Mouse (Mus musculus): ENCODE measurements around the gene Kcna4.

Gene Kcna4

DNA sequence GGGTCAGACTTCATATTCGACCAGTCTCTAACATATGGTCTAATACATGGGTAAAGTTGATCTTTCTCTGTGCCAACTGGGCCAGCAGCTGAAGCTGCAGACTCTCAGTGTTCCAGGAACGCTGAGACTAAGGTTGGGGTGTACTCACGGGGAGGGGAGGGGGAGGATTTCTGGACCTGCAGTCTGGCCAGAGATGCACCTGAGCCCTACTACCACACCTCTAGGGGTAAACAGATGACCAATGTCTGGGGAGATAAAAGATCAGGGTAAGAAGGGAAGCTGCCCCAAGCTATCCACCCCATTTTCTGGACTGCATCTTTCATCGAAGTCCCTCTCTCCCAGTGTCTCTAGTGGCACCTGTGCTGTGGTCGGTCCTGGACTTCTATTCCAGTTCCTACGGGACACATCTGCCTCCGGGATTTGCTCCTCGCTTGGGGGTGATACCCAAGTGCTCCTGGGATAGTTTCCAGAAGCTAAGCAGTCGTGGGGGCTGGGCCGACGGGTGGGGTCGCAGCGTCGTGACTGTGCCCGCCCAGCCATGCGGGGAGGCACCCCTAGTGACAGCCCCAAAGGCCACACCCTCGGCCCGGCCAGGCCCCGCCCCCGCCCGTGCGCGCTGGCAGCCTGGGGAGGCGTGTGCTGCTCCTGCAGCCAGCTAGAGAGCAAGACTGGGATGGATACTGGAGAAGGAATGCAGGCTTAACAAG, at the start of gene Kcna4:
Kcna4 (plus strand) TSS at position 650 of the 707 bp plus-strand sequence.
- DNase-seq, result no peak

DNA sequence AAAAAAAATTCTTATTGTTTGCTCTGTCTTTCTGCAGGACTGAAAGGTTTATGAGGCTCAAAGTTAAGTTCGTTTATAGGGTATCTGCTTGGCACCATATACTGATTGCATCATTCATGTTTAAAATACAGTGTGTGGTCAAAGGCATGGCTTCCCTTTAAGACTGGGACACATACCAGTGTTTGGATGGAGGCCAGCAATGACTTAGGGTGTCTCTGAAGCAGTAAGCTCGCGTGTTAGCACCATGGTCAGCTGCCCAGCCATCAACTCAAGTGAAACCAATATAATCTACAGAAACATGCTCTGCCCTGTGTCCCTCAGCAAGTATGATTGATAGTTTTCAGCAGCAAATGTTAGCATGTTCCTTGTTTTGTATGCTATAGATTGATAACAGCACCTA, 32.3 kb upstream of the Kcna4 start:
- no peak for DNase-seq

DNA sequence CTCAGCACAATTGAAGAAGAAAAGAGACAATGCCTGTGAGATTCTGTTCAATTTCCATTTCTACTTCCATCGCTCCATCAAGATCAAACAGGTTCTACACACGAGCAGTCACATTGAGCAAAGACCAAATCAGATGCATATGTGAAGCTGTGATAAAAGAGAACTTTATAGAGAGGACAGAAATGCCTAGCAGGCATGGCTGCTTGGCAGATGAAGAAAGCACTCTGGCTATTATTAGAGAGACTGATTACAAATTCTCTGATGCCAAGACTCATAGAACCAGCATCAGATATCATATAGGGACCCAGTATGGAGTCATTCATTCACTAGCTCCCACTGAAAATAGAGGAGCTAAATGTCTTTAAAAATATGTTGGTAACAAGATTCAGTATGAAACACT, 24.2 kb upstream of the Kcna4 start:
- DNase-seq, result no peak

DNA sequence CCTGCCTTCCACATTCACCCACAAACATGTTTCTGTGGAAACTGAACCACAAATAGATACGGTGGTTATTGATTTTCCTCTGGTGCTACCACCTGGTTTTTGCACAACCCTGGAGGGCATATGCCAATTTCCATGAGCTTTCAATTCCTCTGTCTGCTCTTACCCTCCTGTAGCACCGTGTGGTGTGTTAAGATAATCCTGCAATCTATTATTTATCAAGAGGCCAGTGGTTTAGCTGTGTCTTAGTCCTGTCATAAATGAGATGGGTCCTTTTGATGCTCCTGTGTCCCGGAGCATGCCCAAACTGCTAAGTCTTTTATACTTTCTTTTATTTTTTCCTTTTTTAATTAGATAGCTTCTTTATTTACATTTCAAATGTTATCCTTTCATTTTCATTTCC, 20.4 kb upstream of the Kcna4 start:
- DNase-seq, result no peak

DNA sequence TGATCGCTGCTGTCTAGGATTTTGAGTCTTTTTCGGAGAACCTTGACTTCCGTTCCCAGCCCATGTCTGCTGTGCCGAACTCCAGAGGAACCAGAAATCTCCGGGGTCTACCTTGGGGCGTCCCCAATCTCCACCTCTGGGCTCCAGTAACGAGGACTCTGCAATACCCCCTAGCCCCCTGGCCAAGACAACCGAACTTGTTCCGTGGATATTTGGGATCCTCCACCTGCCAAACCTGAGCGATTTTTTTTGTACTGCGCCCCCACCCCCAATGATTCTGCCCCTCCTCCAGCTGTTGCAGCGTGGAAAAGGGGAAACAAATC, 219 bp downstream of the Kcna4 start:
- no peak for DNase-seq

DNA sequence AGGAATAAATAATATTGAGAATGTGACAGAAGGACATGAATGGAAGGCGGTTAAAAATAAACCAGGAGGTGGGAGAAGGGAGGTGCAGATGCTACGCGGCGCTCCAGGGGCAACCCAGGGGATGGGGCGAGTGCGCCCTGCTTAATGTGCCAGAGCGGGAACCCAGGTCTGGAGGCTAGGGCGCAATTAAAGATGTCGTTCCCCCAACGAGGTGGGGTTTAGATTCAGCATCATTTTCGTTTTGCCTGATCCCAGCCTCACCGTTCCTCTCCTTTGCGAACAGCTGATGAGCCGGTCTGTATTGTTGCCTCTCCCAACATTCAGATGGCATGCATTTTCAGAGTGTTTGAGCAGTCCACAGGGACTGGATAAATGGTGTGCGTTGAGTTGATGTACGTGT, 703 bp downstream of the Kcna4 start:
- DNase-seq, result no peak

DNA sequence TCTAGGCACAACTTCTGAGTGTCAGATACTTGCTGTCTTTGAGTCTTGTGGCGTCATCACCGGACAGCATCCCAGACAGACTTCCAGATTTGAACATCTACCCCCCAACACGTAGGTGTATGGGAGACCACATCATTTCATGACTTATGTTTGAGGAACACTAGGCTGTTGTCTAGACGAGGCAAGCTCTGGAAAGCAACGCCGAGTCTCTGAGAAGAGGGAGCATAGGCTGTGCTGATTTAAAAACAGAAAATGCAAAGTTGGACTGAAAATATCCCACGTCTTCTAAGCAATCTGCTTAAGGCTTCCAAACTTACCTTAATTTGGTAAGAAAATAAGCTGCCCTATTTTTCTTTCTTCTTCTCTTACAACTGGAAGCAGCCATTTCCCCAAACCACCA, 4.1 kb downstream of the Kcna4 start:
- no peak for DNase-seq

DNA sequence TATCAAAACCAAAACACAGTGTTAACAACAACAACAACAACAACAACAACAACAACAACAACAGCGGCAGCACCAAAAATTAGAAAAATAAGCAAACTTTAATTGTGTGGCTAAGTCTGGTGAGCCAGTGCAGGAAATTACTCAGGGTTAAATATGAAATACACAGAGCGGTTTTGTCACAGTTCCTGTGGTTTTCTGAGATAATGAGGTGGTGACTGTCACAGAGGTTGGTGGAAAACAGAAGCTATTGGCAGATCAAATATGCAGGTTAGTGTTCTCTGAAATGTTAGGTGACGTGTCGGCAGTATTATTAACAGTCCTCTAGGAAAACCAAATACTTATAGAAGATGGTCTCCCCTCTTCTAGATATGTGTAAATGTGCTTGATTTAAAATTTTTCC, 11.4 kb downstream of the Kcna4 start:
- no peak for DNase-seq

DNA sequence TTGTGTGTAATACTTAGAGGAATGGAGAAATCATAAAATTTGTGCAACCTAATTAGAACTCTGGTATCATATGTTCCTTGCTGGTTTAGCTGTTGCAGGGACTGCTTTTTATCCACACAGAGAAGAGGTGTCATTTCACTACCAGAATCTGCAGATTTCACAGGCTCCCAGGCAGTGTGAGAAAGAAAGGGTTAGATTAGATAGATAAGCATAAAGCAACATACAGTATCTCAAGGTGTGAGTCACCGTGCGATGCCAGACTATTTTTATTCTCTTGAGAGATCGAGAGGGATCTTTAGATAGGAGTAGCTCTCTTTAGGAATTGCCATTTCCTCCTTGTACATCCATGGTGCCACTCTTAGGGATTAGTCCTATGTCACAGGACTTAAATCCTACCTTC, 14.3 kb downstream of the Kcna4 start:
- DNase-seq, result no peak

DNA sequence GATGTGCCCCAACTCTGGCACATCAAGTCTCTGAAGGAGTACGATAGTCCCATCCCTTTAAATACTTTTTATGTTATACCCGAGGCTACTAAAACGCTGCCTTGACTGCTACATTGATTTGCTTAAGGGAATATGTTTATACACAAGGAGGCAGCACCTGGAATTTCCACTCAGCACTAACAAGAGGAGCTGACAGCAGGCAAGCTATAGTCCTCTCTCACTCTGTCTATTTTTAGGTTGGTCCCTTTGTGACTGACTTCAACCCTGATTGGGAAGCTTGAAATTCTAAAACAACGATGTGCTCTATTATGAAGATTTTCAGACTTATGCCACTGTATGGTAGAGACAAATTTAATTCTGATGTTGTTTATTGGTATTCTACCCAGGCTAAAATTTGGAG, 15.6 kb downstream of the Kcna4 start:
- DNase-seq, result no peak

DNA sequence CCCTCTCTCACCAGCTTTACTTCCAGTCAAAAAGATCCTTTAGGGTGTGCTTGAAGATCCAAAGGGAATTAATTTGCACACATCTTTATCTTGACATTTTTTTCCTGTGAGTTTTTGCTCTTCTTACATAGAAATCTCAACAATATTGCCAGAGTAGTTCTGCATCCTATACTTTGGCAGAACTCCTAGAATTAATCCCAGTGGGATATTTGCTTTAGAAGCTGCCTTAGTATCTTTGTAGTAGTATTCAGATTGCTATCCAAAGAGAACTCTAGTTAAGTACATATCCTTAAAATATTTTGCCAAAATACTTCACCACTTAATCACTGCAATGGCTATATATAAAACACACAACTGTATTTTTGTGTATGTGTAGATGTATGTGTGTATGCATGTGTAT, 28.2 kb downstream of the Kcna4 start:
- no peak for DNase-seq

DNA sequence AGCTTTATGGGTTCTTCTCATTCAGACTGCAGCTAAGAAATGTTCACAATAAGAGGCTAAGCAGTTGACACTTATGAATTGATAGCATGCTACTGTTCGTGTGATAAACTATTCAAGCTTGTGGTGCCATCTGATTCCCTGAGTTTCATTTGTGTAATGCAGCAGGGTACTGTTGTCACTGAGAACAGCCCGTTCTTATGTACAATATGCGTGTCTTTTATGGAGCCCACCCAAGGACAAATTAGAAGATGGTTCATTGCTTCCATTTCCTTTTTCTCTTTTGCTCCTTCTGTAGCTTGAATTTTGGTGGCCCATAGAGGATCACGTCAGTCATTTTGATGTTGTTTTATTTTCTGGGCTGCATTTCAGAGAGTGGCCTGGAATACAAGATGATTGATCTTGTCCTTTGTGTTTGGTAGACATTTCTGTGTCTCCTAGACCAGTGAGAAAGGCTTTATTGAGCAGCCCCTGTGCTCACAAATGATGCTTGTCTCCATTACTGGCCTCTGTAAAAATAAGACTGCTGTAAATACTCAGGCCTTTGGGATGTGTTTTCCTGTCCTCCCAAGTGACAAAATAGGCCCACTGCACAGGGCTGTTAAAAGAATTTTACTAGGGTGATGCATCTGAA, 31.3 kb downstream of the Kcna4 start:
- no peak for DNase-seq

DNA sequence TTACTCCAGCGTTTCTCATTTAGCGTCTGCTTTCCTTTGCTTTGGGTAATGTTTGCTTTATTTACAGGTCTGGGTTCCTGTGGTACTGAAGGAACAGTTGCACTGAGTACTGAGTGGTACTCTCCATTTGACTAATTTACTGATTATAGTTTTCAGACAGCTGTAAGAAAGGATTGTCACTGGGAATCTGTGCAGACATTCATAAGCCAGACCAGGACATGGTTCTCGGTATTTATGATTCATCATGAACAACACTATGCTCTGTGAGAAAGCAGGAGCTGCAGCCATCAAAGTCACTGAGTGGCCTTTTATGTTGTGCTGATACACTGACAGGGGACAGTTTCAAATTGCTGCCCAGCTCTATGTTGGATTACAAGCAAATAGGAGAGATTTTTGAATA, 33.7 kb downstream of the Kcna4 start:
- DNase-seq, result no peak

DNA sequence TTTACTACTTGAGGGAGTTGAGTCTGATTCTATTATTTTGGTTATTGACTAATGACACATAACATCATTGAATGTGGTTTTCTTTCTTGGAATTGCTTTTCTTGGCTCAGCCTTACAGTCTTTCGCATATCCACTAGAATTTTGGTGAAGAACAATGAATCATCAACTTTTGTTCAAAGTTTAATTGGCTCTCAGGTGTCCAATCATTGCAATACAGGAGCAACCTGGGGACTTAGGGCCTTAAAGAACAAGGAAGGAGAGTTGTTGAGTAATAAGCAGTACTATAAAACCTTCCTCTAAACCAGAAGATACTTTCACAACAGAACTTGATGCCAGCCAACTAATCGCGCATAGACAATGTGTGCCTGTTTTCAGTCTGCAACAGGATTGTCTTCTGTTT, 36.8 kb downstream of the Kcna4 start:
- DNase-seq, result no peak

DNA sequence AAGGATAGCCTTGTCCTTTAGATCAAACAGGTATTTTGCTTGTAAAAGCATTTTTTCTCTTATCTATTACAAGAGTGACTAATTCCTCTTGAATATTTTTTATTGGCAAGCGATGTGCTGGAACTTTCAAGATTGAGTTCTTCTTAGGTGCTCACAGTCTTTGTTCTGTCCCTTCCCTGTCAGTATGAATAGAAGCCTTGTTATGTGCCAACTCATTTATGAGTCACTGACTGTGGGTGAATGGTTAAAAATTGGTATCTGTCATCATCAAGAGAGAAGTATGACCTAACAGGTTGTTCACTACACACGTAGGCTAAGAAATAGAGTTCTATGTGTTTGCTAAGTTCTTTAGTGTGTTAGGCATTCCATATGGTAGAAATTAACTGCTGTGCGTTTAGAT, 50.9 kb downstream of the Kcna4 start:
- no peak for DNase-seq

DNA sequence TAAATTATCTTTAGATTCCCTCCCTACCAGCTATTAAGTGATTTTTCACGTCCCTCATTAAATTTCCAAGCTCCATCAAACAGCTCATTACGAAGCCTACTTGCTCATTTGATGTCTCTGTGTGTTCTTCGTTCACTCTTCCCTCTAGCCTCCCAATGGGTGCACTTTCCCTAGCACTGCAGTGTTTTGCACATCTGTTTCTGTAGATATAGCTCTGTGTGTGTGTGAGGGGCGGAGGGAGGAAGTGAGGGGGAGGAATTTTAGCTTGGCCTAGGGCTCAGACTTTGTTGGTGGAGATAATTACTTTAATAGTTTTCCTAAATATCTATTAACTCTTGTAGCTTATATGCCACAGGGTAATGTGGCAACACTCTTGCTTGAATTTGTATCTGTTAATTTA, 54.4 kb downstream of the Kcna4 start:
- no peak for DNase-seq

DNA sequence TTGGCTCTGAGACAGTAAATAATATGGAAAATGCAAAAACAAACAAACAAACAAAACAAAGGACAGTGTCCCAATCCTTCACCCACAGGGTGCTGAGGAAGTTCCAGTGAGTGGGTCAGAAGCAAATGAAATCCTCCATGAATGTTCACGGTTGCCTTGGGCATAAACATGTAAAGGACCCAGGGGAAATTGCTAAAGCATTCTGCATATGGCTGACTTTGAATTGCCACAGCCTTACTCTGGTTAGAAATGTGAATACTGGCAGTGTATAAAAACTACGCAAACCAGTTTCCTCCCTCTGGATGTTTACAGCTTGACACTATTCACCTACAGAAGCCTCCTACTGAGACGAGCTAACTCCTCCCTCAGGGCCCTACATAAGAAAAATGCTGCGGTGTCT, 54.9 kb downstream of the Kcna4 start:
- no peak for DNase-seq
